Comparison of ENCODE assay signal across 8 mouse cellular contexts in genomic region chr8:122568109-122568504, GRCm38 (mm10). TPM values are rescaled to one million over a fixed set of nuclear protein-coding genes. Genes with fewer than 3 reads are reported as not detected.
DNase-seq lines count a peak whose midpoint lies in the region; ATAC-seq and TF ChIP-seq lines count a peak whose summit lies in the region.

No protein-coding gene starts in this region.

- DNase-seq in lung, adult 18-20 months = peak; percentile 41 to 58
- DNase-seq in lung, postnatal 14 days = no peak
- no peak for DNase-seq in limb, embryonic 10.5 days (ENCODE audit: low spot score)
- no peak for DNase-seq in layer of hippocampus, adult 9-10 months (ENCODE audit: low spot score)
- DNase-seq in kidney, postnatal 36 days = no peak

- TF ChIP-seq POLR2A in olfactory bulb, adult 2 months (IDR thresholded peaks at IDR 0.05; ENCODE audit: insufficient read depth, low read depth, low read length) = no peak

- peak; percentile 54 for ATAC-seq in embryonic facial prominence, embryonic 12.5 days (ENCODE audit: insufficient number of reproducible peaks, insufficient read depth, low FRiP score, low TSS enrichment)
- ATAC-seq in megakaryocyte progenitor cell, adult 5-6 weeks (replicated peaks; ENCODE audit: poor library complexity) = no peak

- WGBS in embryonic facial prominence, embryonic 12.5 days = under 1% methylated on average over 34 of the region's 34 CpGs
- WGBS in limb, embryonic 10.5 days = under 1% methylated on average over 34 of the region's 34 CpGs
- WGBS in olfactory bulb, adult 2 months = under 1% methylated on average over 34 of the region's 34 CpGs

- peaks cover 40% of the 10 kb centered on the region for H3K36me3 ChIP-seq in embryonic facial prominence, embryonic 12.5 days
- peaks cover 48% of the 10 kb centered on the region for H3K36me3 ChIP-seq in limb, embryonic 10.5 days

- peaks cover 19% of the 10 kb centered on the region for H3K4me1 ChIP-seq in embryonic facial prominence, embryonic 12.5 days
- peaks cover 53% of the 10 kb centered on the region for H3K4me1 ChIP-seq in limb, embryonic 10.5 days
- H3K4me1 ChIP-seq in olfactory bulb, adult 2 months (ENCODE audit: control insufficient read depth, insufficient read depth, low read length) = peaks cover 13% of the 10 kb centered on the region

- no peaks in the 10 kb centered on the region for H3K9me3 ChIP-seq in embryonic facial prominence, embryonic 12.5 days
- no peaks in the 10 kb centered on the region for H3K9me3 ChIP-seq in limb, embryonic 10.5 days (replicated peaks)

- peak overlapping the region; percentile 89 for H3K27ac ChIP-seq in embryonic facial prominence, embryonic 12.5 days
- peak overlapping the region; percentile 98 for H3K27ac ChIP-seq in limb, embryonic 10.5 days
- no peak overlapping the region for H3K27ac ChIP-seq in olfactory bulb, adult 2 months (ENCODE audit: insufficient read depth, low read depth, low read length)

- TF ChIP-seq CTCF in olfactory bulb, adult 2 months (IDR thresholded peaks at IDR 0.05; ENCODE audit: insufficient read depth, low read depth, low read length) = no peak

- peak overlapping the region; percentile 91 for H3K4me3 ChIP-seq in embryonic facial prominence, embryonic 12.5 days
- H3K4me3 ChIP-seq in limb, embryonic 10.5 days = peak overlapping the region; percentile 98
- peak overlapping the region; percentile 57 for H3K4me3 ChIP-seq in olfactory bulb, adult 2 months (ENCODE audit: insufficient read depth, low read depth, low read length)

- peak overlapping the region; percentile 81 for H3K4me2 ChIP-seq in embryonic facial prominence, embryonic 12.5 days (replicated peaks)

- H3K9ac ChIP-seq in embryonic facial prominence, embryonic 12.5 days = peak overlapping the region; percentile 93

- no peaks in the 10 kb centered on the region for H3K27me3 ChIP-seq in embryonic facial prominence, embryonic 12.5 days
- no peaks in the 10 kb centered on the region for H3K27me3 ChIP-seq in limb, embryonic 10.5 days (ENCODE audit: low read depth, poor library complexity, severe bottlenecking)

RNA-seq across cellular contexts. Expression of gene Cdt1, which starts 0.3 kb away (rescaled TPM):
- polyA plus RNA-seq in embryonic facial prominence, embryonic 12.5 days (2016; fragmentation: Nextera tagmentation; extraction: Ambion mirVana) = 41.2 and 41.6 TPM in 2 replicates
- polyA plus RNA-seq in limb, embryonic 10.5 days (2016; fragmentation: Nextera tagmentation; extraction: Ambion mirVana) = 68.9 and 75.6 TPM in 2 replicates
- polyA plus RNA-seq in olfactory bulb, adult 2 months (2012; ENCODE audit: insufficient read depth, insufficient read length, low replicate concordance, missing spikeins) = not detected in 2 replicates
- total RNA-seq in megakaryocyte progenitor cell, adult 5-6 weeks (2015) = 52.4 and 62.0 TPM in 2 replicates
- 40.8 and 49.6 TPM in 2 replicates for total RNA-seq in megakaryocyte progenitor cell, adult 5-6 weeks (2017)

RNA-seq across cellular contexts. Expression of gene Aprt, which starts 8.6 kb away (rescaled TPM):
- polyA plus RNA-seq in embryonic facial prominence, embryonic 12.5 days (2016; fragmentation: Nextera tagmentation; extraction: Ambion mirVana) = 289 and 298 TPM in 2 replicates
- polyA plus RNA-seq in limb, embryonic 10.5 days (2016; fragmentation: Nextera tagmentation; extraction: Ambion mirVana) = 285 and 308 TPM in 2 replicates
- polyA plus RNA-seq in olfactory bulb, adult 2 months (2012; ENCODE audit: insufficient read depth, insufficient read length, low replicate concordance, missing spikeins) = not detected in 2 replicates
- total RNA-seq in megakaryocyte progenitor cell, adult 5-6 weeks (2015) = 258 and 268 TPM in 2 replicates
- total RNA-seq in megakaryocyte progenitor cell, adult 5-6 weeks (2017) = 117 and 152 TPM in 2 replicates

RNA-seq across cellular contexts. Expression of gene Piezo1, which starts 17.0 kb away (rescaled TPM):
- 11.6 and 16.7 TPM in 2 replicates for polyA plus RNA-seq in embryonic facial prominence, embryonic 12.5 days (2016; fragmentation: Nextera tagmentation; extraction: Ambion mirVana)
- 10.7 and 11.8 TPM in 2 replicates for polyA plus RNA-seq in limb, embryonic 10.5 days (2016; fragmentation: Nextera tagmentation; extraction: Ambion mirVana)
- not detected in 2 replicates for polyA plus RNA-seq in olfactory bulb, adult 2 months (2012; ENCODE audit: insufficient read depth, insufficient read length, low replicate concordance, missing spikeins)
- total RNA-seq in megakaryocyte progenitor cell, adult 5-6 weeks (2015) = 25.8 and 38.5 TPM in 2 replicates
- total RNA-seq in megakaryocyte progenitor cell, adult 5-6 weeks (2017) = 15.5 and 22.3 TPM in 2 replicates

RNA-seq across cellular contexts. Expression of gene Galns, which starts 43.2 kb away (rescaled TPM):
- polyA plus RNA-seq in embryonic facial prominence, embryonic 12.5 days (2016; fragmentation: Nextera tagmentation; extraction: Ambion mirVana) = 7.1 and 7.4 TPM in 2 replicates
- 4.0 and 5.7 TPM in 2 replicates for polyA plus RNA-seq in limb, embryonic 10.5 days (2016; fragmentation: Nextera tagmentation; extraction: Ambion mirVana)
- polyA plus RNA-seq in olfactory bulb, adult 2 months (2012; ENCODE audit: insufficient read depth, insufficient read length, low replicate concordance, missing spikeins) = not detected in 2 replicates
- total RNA-seq in megakaryocyte progenitor cell, adult 5-6 weeks (2015) = 30.3 and 31.8 TPM in 2 replicates
- 32.2 and 33.1 TPM in 2 replicates for total RNA-seq in megakaryocyte progenitor cell, adult 5-6 weeks (2017)

RNA-seq across cellular contexts. Expression of gene Trappc2l, which starts 43.3 kb away (rescaled TPM):
- polyA plus RNA-seq in embryonic facial prominence, embryonic 12.5 days (2016; fragmentation: Nextera tagmentation; extraction: Ambion mirVana) = 46.3 and 56.3 TPM in 2 replicates
- 49.4 and 51.5 TPM in 2 replicates for polyA plus RNA-seq in limb, embryonic 10.5 days (2016; fragmentation: Nextera tagmentation; extraction: Ambion mirVana)
- not detected in 2 replicates for polyA plus RNA-seq in olfactory bulb, adult 2 months (2012; ENCODE audit: insufficient read depth, insufficient read length, low replicate concordance, missing spikeins)
- 41.5 and 52.4 TPM in 2 replicates for total RNA-seq in megakaryocyte progenitor cell, adult 5-6 weeks (2015)
- 18.0 and 27.9 TPM in 2 replicates for total RNA-seq in megakaryocyte progenitor cell, adult 5-6 weeks (2017)

Comparison
In these comparisons a context has a peak if more than half of its experiments do, and no peak if none do; other contexts are left out.
1. DNase-seq: peak in lung, adult 18-20 months (2 of 2); none in lung, postnatal 14 days (single experiment), limb, embryonic 10.5 days (single experiment), layer of hippocampus, adult 9-10 months (single experiment) and kidney, postnatal 36 days (0 of 2).
2. RNA of gene Aprt, which starts 8.6 kb away (polyA plus RNA-seq): 289 to 298 TPM in embryonic facial prominence, embryonic 12.5 days and 285 to 308 TPM in limb, embryonic 10.5 days; not detected in olfactory bulb, adult 2 months; every median in the first group is over 100 times any median in the second.
3. RNA of gene Piezo1, which starts 17.0 kb away (polyA plus RNA-seq): 11.6 to 16.7 TPM in embryonic facial prominence, embryonic 12.5 days and 10.7 to 11.8 TPM in limb, embryonic 10.5 days; not detected in olfactory bulb, adult 2 months; every median in the first group is over 10 times any median in the second.
4. Peak in every context shown above with its lines, with median percentiles within 50 percentile points of each other: H3K4me3 ChIP-seq.